Mouse (Mus musculus): ENCODE measurements around the gene Nol6. TPM values are rescaled to one million over a fixed set of nuclear protein-coding genes. Genes with fewer than 3 reads are reported as not detected.

Gene Nol6
- polyA plus RNA-seq, 1 experiment from 2014 or later = 22.5 TPM

GRCm38 (mm10) chr4:41149891-41150290 is 25.6 kb upstream of the Nol6 start:
- Histone ChIP-seq H3K4me1 (replicated peaks; ENCODE audit: control insufficient read depth, insufficient read depth, low read length) (no peaks in the 10 kb centered on the region), H3K9me3 (ENCODE audit: control insufficient read depth, low read length) (no peaks in the 10 kb centered on the region), H3K4me3 (ENCODE audit: low read length) (no peak overlapping the region), H3K36me3 (ENCODE audit: control insufficient read depth, insufficient read depth, low read length) (peaks cover 2% of the 10 kb centered on the region; the same call in 1 of the 2 replicates), H3K27me3 (ENCODE audit: control insufficient read depth, insufficient read depth, low read depth, low read length) (no peaks in the 10 kb centered on the region), H3K4me2 (ENCODE audit: low read depth, low read length) (no peak overlapping the region), H3K9ac (ENCODE audit: low read length) (no peak overlapping the region), H3K27ac (ENCODE audit: low read length) (no peak overlapping the region)
- no peak for ATAC-seq (ENCODE audit: low read depth)
- 77% methylated on average over 3 of the region's 3 CpGs for WGBS

GRCm38 (mm10) chr4:41142601-41143000 is 18.3 kb upstream of the Nol6 start:
- H3K36me3 ChIP-seq (ENCODE audit: control insufficient read depth, insufficient read depth, low read length) = peaks cover 9% of the 10 kb centered on the region
- no peak overlapping the region for H3K4me3 ChIP-seq (ENCODE audit: low read length)
- H3K9me3 ChIP-seq (ENCODE audit: control insufficient read depth, low read length) = no peaks in the 10 kb centered on the region
- ATAC-seq (ENCODE audit: low read depth) = no peak
- H3K27ac ChIP-seq (ENCODE audit: low read length) = no peak overlapping the region
- no peak overlapping the region for H3K4me2 ChIP-seq (ENCODE audit: low read depth, low read length)
- H3K4me1 ChIP-seq (replicated peaks; ENCODE audit: control insufficient read depth, insufficient read depth, low read length) = 0 out of 2 replicates have a peak, but pooled peaks cover 2% of the 10 kb centered on the region
- H3K9ac ChIP-seq (ENCODE audit: low read length) = no peak overlapping the region
- H3K27me3 ChIP-seq (ENCODE audit: control insufficient read depth, insufficient read depth, low read depth, low read length) = no peaks in the 10 kb centered on the region
- WGBS = 70% methylated on average over 2 of the region's 2 CpGs

DNA sequence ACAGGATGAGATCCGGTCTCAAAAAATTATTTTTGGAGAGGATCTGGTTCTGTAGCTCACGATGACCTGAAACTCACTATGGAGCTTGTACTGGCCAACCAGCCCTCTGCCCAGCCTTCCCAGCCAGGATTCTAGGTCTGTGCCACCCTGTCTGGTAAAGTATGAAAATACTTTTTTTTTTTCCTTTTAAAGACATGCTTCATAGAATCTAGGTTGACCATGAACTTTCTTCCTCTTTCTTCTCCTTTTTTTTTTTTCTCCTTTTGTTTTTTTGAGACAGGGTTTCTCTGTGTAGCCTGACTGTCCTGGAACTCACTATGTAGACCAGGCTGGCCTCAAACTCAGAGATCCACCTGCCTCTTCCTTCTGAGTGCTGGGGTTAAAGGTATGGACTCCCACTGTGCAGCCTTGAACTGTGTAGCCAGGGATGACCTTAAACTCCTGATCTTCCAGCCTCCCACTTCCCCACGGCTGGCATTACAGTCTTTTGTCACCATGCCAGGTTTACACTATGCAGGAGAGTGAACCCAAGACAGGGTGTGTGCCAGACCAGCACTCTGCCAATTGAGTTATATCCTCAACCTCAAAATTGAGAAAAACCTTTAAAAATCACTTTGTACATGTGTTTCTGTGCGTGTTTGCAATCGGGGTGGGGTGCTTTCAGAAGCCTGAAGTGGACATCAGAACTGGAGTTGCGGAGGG is 16.1 kb upstream of the Nol6 start:
- H3K27me3 ChIP-seq (ENCODE audit: control insufficient read depth, insufficient read depth, low read depth, low read length) = no peaks in the 10 kb centered on the region
- no peaks in the 10 kb centered on the region for H3K9me3 ChIP-seq (ENCODE audit: control insufficient read depth, low read length)
- 87% methylated on average over 6 of the region's 6 CpGs for WGBS
- no peak for ATAC-seq (ENCODE audit: low read depth)
- H3K4me2 ChIP-seq (ENCODE audit: low read depth, low read length) = no peak overlapping the region
- no peak overlapping the region for H3K9ac ChIP-seq (ENCODE audit: low read length)
- H3K36me3 ChIP-seq (ENCODE audit: control insufficient read depth, insufficient read depth, low read length) = peaks cover 9% of the 10 kb centered on the region
- H3K4me1 ChIP-seq (replicated peaks; ENCODE audit: control insufficient read depth, insufficient read depth, low read length) = 0 out of 2 replicates have a peak, but pooled peaks cover 2% of the 10 kb centered on the region
- H3K4me3 ChIP-seq (ENCODE audit: low read length) = no peak overlapping the region
- no peak overlapping the region for H3K27ac ChIP-seq (ENCODE audit: low read length)

DNA sequence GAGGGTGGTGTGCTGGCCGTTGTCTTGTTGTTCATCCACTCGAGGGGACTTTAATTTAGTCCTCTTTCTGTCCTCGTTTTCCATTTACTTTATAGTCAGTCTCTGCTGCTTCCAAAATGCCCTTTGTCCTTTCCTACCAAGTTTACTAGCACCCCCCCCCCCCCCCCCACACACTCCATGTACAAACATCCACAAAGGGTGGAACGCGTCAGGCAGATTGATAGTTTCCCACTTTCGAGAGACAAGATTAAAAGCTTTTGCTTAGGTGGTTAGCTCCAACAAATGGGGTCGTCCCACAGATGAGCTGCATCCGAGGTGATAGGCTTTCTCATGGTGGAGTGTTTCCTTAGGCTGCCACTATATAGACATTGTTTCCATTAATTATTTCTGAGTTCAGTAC is 12.6 kb upstream of the Nol6 start:
- Histone ChIP-seq H3K4me1 (replicated peaks; ENCODE audit: control insufficient read depth, insufficient read depth, low read length) (peaks cover 6% of the 10 kb centered on the region; the same call in 1 of the 2 replicates), H3K9ac (ENCODE audit: low read length) (peak overlapping the region; percentile 99), H3K4me3 (ENCODE audit: low read length) (peak overlapping the region; percentile 80), H3K27me3 (ENCODE audit: control insufficient read depth, insufficient read depth, low read depth, low read length) (no peaks in the 10 kb centered on the region), H3K36me3 (ENCODE audit: control insufficient read depth, insufficient read depth, low read length) (peaks cover 5% of the 10 kb centered on the region), H3K4me2 (ENCODE audit: low read depth, low read length) (peak overlapping the region; percentile 78), H3K9me3 (ENCODE audit: control insufficient read depth, low read length) (no peaks in the 10 kb centered on the region), H3K27ac (ENCODE audit: low read length) (peak overlapping the region; percentile 99)
- WGBS = under 1% methylated on average over 8 of the region's 8 CpGs
- ATAC-seq (ENCODE audit: low read depth) = no peak

GRCm38 (mm10) chr4:41136454-41136805 is 12.2 kb upstream of the Nol6 start:
- no peaks in the 10 kb centered on the region for H3K27me3 ChIP-seq (ENCODE audit: control insufficient read depth, insufficient read depth, low read depth, low read length)
- no peaks in the 10 kb centered on the region for H3K9me3 ChIP-seq (ENCODE audit: control insufficient read depth, low read length)
- ATAC-seq (ENCODE audit: low read depth) = no peak
- H3K4me2 ChIP-seq (ENCODE audit: low read depth, low read length) = peak overlapping the region; percentile 78
- 1% methylated on average over 4 of the region's 4 CpGs for WGBS
- peak overlapping the region; percentile 99 for H3K27ac ChIP-seq (ENCODE audit: low read length)
- peaks cover 6% of the 10 kb centered on the region; the same call in 1 of the 2 replicates for H3K4me1 ChIP-seq (replicated peaks; ENCODE audit: control insufficient read depth, insufficient read depth, low read length)
- peak overlapping the region; percentile 80 for H3K4me3 ChIP-seq (ENCODE audit: low read length)
- peak overlapping the region; percentile 99 for H3K9ac ChIP-seq (ENCODE audit: low read length)
- peaks cover 5% of the 10 kb centered on the region for H3K36me3 ChIP-seq (ENCODE audit: control insufficient read depth, insufficient read depth, low read length)

GRCm38 (mm10) chr4:41135711-41136453 is 11.6 kb upstream of the Nol6 start, which contains the start of gene Ube2r2:
Gene Ube2r2 (plus strand): TSS chr4:41135743.
- H3K27ac ChIP-seq (ENCODE audit: low read length) = peak within 1 kb of the TSS; percentile 99
- peaks cover 6% of the 10 kb centered on the region; the same call in 1 of the 2 replicates for H3K4me1 ChIP-seq (replicated peaks; ENCODE audit: control insufficient read depth, insufficient read depth, low read length)
- under 1% methylated on average over 61 of the region's 65 CpGs for WGBS
- peak within 1 kb of the TSS; percentile 99 for H3K9ac ChIP-seq (ENCODE audit: low read length)
- H3K27me3 ChIP-seq (ENCODE audit: control insufficient read depth, insufficient read depth, low read depth, low read length) = no peaks in the 10 kb centered on the region
- H3K4me3 ChIP-seq (ENCODE audit: low read length) = peak within 1 kb of the TSS; percentile 80
- peak within 1 kb of the TSS; percentile 78 for H3K4me2 ChIP-seq (ENCODE audit: low read depth, low read length)
- peaks cover 3% of the 10 kb centered on the region for H3K36me3 ChIP-seq (ENCODE audit: control insufficient read depth, insufficient read depth, low read length)
- peak; percentile 79 for ATAC-seq (ENCODE audit: low read depth)
- no peaks in the 10 kb centered on the region for H3K9me3 ChIP-seq (ENCODE audit: control insufficient read depth, low read length)

DNA sequence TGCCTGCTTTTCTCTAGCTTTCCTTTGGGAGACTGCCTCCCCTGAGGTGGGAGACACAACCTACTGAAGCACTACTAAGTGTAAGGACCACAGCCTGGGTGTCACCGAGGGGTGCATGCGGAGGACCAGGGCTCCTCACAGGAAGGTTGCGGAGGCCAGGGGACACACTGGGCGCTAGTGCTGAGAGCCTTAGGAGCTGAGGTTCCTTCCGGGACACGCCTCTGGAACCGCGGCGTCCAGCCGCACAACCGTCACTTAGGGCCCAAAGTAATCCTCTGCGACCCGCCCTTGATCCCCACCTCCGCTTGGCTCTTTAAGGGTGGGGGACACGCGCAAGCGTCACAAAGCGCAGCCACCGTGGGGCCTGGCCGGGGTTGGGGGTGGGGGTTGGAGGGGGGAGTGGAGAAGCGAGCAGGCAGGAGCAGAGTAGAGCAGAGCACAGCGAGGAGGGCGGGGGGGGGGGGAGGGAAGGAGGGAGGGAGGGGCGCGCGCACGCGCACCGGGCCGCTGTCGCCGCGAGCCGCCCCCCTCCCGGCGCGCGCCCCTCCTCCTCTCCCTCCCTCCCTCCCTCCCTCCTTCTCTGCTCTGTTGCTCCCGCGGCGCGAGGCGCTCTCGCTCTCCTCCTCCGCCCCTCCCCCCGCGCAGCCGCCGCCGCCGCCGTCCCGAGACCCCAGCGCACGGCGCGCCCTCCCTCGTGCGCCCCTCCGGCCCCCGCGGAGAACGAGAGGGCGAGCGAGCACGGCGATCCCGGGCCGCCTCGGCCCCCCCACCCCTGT is 10.9 kb upstream of the Nol6 start:
- peaks cover 6% of the 10 kb centered on the region; the same call in 1 of the 2 replicates for H3K4me1 ChIP-seq (replicated peaks; ENCODE audit: control insufficient read depth, insufficient read depth, low read length)
- peak overlapping the region; percentile 78 for H3K4me2 ChIP-seq (ENCODE audit: low read depth, low read length)
- no peaks in the 10 kb centered on the region for H3K36me3 ChIP-seq (ENCODE audit: control insufficient read depth, insufficient read depth, low read length)
- peak; percentile 95 for ATAC-seq (ENCODE audit: low read depth)
- peak overlapping the region; percentile 99 for H3K27ac ChIP-seq (ENCODE audit: low read length)
- no peaks in the 10 kb centered on the region for H3K27me3 ChIP-seq (ENCODE audit: control insufficient read depth, insufficient read depth, low read depth, low read length)
- 0% methylated on average over 34 of the region's 70 CpGs for WGBS
- H3K4me3 ChIP-seq (ENCODE audit: low read length) = peak overlapping the region; percentile 80
- H3K9ac ChIP-seq (ENCODE audit: low read length) = peak overlapping the region; percentile 99
- no peaks in the 10 kb centered on the region for H3K9me3 ChIP-seq (ENCODE audit: control insufficient read depth, low read length)

- 76% methylated on average over 6 of the region's 6 CpGs for WGBS
- Histone ChIP-seq H3K4me2 (ENCODE audit: low read depth, low read length) (no peak overlapping the region), H3K27me3 (ENCODE audit: control insufficient read depth, insufficient read depth, low read depth, low read length) (no peaks in the 10 kb centered on the region), H3K4me1 (replicated peaks; ENCODE audit: control insufficient read depth, insufficient read depth, low read length) (peaks cover 6% of the 10 kb centered on the region; the same call in 1 of the 2 replicates), H3K27ac (ENCODE audit: low read length) (no peak overlapping the region), H3K9ac (ENCODE audit: low read length) (no peak overlapping the region), H3K9me3 (ENCODE audit: control insufficient read depth, low read length) (no peaks in the 10 kb centered on the region), H3K36me3 (ENCODE audit: control insufficient read depth, insufficient read depth, low read length) (no peaks in the 10 kb centered on the region), H3K4me3 (ENCODE audit: low read length) (no peak overlapping the region)
- no peak for ATAC-seq (ENCODE audit: low read depth)
These were observed 9.5 kb upstream of the Nol6 start for GRCm38 (mm10) chr4:41133529-41134291.

Data from lung, embryonic 16.5 days (tissue).